Mouse (Mus musculus) gastrocnemius, postnatal 36 days (tissue): Measurements from ENCODE around the gene Ppip5k2. TPM values are rescaled to one million over a fixed set of nuclear protein-coding genes. Genes with fewer than 3 reads are reported as not detected.

Source experiments
- DNase-seq, 2 experiments: peaks; one replicate each; pipeline ENCODE4 v3.0.0; 2022
- intact Hi-C: fragments of 180-260 bp; cut with DNase I; formaldehyde crosslinking; loops from one replicate; pipeline ENCODE4 v1.15.1; 2025
- total RNA-seq, 2 experiments: library from RNA; stranded (reverse); gene quantifications; 2 replicates each; pipeline ENCODE4 v1.2.3; 2021

The Ppip5k2 gene
- total RNA-seq, 2 experiments from 2014 or later, result 1.7 to 2.0 TPM

DNA sequence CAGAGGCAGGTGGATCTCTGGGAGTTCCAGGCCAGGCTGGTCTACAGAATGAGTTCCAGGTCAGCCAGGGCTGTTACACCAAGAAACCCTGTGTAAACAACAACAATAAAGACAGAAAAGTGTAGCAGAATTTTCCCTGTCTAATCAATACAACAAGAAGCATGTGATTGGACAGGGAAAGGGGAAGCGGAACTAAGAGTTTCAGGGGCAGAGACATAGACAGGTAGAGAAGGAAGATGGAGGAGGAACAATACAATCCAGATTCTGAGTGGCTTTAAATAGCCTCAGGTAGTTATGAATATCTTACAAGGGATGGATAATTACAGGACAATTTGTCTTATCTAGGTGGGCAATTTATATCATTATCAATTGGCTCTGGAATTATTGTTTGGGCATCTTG is 102.9 kb downstream of the Ppip5k2 start:
- intact Hi-C loops, result no loop called here
- DNase-seq, result no peak

DNA sequence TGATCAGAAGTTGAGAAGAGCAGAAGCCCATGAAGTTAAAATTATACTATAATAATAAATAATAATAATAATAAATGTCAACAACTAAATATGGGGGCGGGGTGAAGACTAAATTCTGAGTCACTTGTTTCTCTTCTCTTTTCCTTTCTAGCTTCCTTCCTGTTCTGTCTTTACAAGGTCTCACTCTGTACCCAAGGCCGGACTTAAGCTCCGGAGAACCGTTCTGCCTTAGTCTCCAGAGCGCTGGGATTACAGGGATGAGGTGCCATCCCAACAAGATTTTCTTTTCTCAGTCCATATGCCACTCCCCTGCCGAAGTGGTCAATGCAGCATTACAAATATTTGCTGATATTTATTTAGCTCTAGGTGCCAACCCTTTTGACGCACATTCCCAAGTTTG is 107.9 kb downstream of the Ppip5k2 start:
- DNase-seq, result no peak
- intact Hi-C loops, result no loop called here

DNA sequence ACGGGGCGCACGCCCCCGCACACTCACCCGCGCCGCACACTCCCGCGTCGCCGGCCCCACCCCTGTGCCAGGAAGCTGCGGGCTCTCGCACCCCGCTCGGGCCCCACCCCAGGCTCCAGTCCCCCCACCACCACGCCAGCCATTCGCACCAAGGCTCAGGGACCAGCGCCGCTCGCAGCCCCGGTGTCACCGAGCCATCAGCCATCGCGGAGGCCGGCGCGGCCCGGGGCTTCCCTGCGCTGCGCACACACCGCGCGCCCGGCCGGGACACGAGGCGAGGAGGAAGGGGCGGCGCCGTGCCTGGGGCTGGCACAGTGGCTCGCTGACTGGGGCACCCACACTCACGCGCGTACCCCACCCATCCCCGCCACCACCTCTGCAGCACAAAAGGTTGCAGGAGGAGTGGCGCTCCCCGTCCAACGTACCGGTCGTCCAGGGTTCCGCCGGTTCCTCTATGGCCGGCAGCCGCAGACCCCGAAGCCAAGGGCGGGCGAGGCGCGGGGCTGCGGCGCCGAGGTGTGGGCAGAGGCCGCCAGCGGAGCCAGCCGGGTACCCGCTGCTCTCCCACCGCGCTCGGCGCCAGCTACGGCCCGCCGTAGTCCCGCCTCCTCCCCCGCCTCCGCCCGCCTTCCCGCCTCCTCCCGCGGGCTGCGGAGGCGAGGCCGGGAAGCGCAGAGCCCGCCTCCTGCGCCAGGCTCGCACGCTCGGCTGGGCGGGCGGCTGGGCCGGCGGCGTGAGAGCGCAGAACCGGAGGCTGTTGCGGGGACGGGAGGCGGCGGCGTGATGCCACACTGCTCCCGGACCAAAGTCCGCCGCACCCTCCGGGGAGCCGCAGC is 108.6 kb downstream of the Ppip5k2 start, which contains the start of gene D1Ertd622e:
Gene D1Ertd622e, minus strand, starts transcription at position 669 of the 836 bp plus-strand sequence.
- intact Hi-C loops, result no loop called here
- peak; percentile 60 to 67 for DNase-seq

- peak; percentile 50 to 66 for DNase-seq
- intact Hi-C loops, result no loop called here
Measured at GRCm38 (mm10) chr1:97660687-97661405, 109.4 kb downstream of the Ppip5k2 start.

DNA sequence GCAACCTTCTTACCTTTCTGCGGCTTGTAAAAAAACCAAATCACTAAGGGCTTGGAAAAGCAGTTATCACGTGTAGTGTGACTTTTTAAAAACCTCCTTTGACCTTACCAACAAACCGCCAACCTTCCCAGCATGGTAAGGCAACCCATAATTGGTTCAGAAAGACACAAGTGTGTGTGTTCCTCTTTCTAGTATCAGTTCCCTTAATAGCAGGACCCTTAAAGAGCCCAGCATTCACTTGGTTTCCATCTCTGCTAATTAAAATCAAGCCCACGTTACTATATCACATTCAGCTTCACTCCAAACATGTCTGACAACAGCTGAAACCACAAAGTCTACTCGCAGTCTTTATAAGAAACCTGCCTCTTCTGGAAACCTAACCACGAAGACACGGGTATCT is 110.8 kb downstream of the Ppip5k2 start:
- intact Hi-C loops, result no loop called here
- DNase-seq, result no peak

GRCm38 (mm10) chr1:97657786-97658185 is 112.4 kb downstream of the Ppip5k2 start:
- no peak for DNase-seq
- intact Hi-C loops, result no loop called here

GRCm38 (mm10) chr1:97657201-97657600 is 113.0 kb downstream of the Ppip5k2 start:
- intact Hi-C loops, result no loop called here
- DNase-seq, result no peak

Other genes with a start within 250 kb of the Ppip5k2 start
- gene D1Ertd622e, start 108.3 kb downstream of the Ppip5k2 start, total RNA-seq, result 10 to 100 TPM; 16.6 to 20.4 TPM
- 1 to 10 TPM; 2.9 to 3.1 TPM for gene Gin1, start 239 bp downstream of the Ppip5k2 start, total RNA-seq